Mouse (Mus musculus): ENCODE measurements at regions not wholly inside any gene's neighbourhood (a gene's known extent, or its start where the extent isn't known, plus 50 kb on each side); places are given as distances from the start of the nearest gene placed in this dataset.
A peak's percentile ranks its signal among the peaks of the same experiment; 100 is the strongest.

DNA sequence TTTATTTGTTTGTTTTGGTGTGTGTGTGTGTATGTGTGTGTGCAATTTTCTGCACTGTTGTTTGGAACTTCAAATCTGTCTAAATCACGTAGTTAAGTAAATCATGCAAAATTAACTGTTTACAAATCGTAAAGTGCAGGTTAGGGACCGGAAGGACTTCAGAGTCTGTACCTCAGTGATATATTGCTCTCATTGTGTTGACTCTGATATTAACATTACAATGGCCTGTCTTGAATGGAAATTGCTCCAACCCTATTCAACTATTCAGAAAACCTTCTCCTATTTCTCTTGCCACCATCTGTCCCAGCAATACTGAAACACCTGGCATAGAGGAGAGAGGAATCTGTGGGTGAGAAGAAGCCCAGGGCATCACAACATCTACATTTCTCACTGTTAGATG, 1624.4 kb upstream of the Slc10a2 start:
- Histone ChIP-seq H3K4me3 (ENCODE audit: low read depth, low read length) (no peak overlapping the region), H3K4me2 (replicated peaks; ENCODE audit: low read depth) (no peak overlapping the region), H3K27ac (ENCODE audit: low read depth, low read length) (no peak overlapping the region), H3K27me3 (replicated peaks; ENCODE audit: control insufficient read depth, insufficient read depth, low read length) (no peaks in the 10 kb centered on the region), H3K9me3 (ENCODE audit: control insufficient read depth) (no peaks in the 10 kb centered on the region), H3K36me3 (ENCODE audit: control insufficient read depth, insufficient read depth) (no peaks in the 10 kb centered on the region), H3K4me1 (replicated peaks; ENCODE audit: control insufficient read depth, insufficient read depth, low read length) (no peaks in the 10 kb centered on the region), H3K9ac (ENCODE audit: low read depth, low read length) (no peak overlapping the region)
- no peak for TF ChIP-seq CTCF (IDR thresholded peaks at IDR 0.05; ENCODE audit: low read depth)
- 55% methylated on average over 3 of the region's 3 CpGs for WGBS
- no peak for ATAC-seq

DNA sequence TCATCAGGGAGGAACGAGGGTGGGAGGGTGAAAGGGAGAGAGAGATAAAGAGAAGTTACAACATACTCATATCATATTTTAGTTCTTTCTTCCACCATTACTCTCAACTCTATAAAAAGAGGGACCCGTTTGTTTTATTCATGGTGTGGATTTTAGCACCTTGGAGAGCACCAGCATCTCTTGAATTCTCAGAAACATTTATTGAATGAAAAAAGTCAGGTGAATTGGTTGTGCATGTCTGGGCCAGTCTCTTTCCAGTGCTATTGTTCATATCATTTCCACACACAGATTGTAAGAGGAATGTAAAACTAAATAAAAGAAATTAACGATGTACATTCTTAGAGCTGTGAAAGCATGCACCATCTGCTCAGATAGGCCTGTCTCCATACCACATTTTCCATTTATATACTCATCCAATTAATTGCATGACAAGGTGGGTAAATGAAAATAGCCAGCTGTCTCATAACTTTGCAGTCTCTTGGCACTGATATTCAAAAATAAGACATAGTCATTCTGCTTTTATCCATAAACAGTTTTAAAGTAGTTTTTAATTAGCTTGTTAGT, 1603.8 kb upstream of the Slc10a2 start:
- Histone ChIP-seq H3K27me3 (replicated peaks; ENCODE audit: control insufficient read depth, insufficient read depth, low read length) (no peaks in the 10 kb centered on the region), H3K4me2 (replicated peaks; ENCODE audit: low read depth) (no peak overlapping the region), H3K4me3 (ENCODE audit: low read depth, low read length) (no peak overlapping the region), H3K36me3 (ENCODE audit: control insufficient read depth, insufficient read depth) (no peaks in the 10 kb centered on the region), H3K9ac (ENCODE audit: low read depth, low read length) (no peak overlapping the region), H3K9me3 (ENCODE audit: control insufficient read depth) (no peaks in the 10 kb centered on the region), H3K4me1 (replicated peaks; ENCODE audit: control insufficient read depth, insufficient read depth, low read length) (no peaks in the 10 kb centered on the region), H3K27ac (ENCODE audit: low read depth, low read length) (no peak overlapping the region)
- ATAC-seq: no peak
- WGBS: 55% methylated on average over 3 of the region's 3 CpGs
- no peak for TF ChIP-seq CTCF (IDR thresholded peaks at IDR 0.05; ENCODE audit: low read depth)

DNA sequence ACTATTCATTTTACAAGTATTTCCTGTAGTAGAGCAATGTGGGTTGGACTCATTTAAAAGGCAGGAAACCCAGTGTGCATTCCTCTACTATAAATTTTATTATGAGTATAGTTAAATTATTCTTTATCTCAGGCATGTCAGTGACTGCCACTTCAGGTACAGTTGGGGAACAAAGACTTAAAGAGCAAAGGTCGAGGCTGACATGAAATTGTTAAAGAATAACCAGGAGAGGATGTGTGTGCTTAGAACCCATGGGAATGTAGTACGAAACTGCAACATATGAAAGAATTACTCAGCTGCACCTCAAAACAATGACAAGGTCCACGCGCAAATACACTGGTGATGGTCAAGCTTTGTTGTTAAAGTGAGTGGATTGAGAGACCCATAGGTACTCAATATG, 1583.4 kb upstream of the Slc10a2 start:
- no peak overlapping the region for H3K27ac ChIP-seq (ENCODE audit: low read depth, low read length)
- H3K36me3 ChIP-seq (ENCODE audit: control insufficient read depth, insufficient read depth): no peaks in the 10 kb centered on the region
- 0 out of 2 replicates have a peak overlapping the region, but pooled peaks have one; percentile 27 for H3K4me2 ChIP-seq (replicated peaks; ENCODE audit: low read depth)
- ATAC-seq: peak; percentile 93
- WGBS: 42% methylated on average over 4 of the region's 4 CpGs
- no peak for TF ChIP-seq CTCF (IDR thresholded peaks at IDR 0.05; ENCODE audit: low read depth)
- H3K4me3 ChIP-seq (ENCODE audit: low read depth, low read length): no peak overlapping the region
- H3K9me3 ChIP-seq (ENCODE audit: control insufficient read depth): no peaks in the 10 kb centered on the region
- no peak overlapping the region for H3K9ac ChIP-seq (ENCODE audit: low read depth, low read length)
- H3K4me1 ChIP-seq (replicated peaks; ENCODE audit: control insufficient read depth, insufficient read depth, low read length): no peaks in the 10 kb centered on the region
- no peaks in the 10 kb centered on the region for H3K27me3 ChIP-seq (replicated peaks; ENCODE audit: control insufficient read depth, insufficient read depth, low read length)

DNA sequence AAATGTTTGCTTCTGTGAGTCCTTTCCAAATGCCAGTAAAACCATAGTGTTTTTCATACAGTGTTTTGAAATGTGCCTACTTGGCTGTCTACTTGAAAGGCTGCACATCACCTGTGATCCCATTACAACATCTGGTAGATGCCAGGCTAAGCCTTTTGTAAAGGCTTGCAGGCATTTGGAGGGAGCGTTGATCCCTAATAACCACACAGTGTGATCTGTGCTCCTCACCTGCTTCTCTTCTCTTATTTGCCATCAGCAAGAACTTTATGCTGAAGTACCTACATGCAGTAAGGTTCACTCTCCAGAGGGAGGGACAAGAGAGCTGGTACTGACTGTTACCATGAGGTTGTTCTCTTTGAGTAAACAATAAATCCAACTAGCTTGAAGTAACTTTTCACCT, 1553.7 kb upstream of the Slc10a2 start:
- Histone ChIP-seq H3K4me3 (ENCODE audit: low read depth, low read length) (no peak overlapping the region), H3K9ac (ENCODE audit: low read depth, low read length) (no peak overlapping the region), H3K27ac (ENCODE audit: low read depth, low read length) (no peak overlapping the region), H3K27me3 (replicated peaks; ENCODE audit: control insufficient read depth, insufficient read depth, low read length) (no peaks in the 10 kb centered on the region), H3K36me3 (ENCODE audit: control insufficient read depth, insufficient read depth) (no peaks in the 10 kb centered on the region), H3K9me3 (ENCODE audit: control insufficient read depth) (no peaks in the 10 kb centered on the region), H3K4me2 (replicated peaks; ENCODE audit: low read depth) (no peak overlapping the region), H3K4me1 (replicated peaks; ENCODE audit: control insufficient read depth, insufficient read depth, low read length) (no peaks in the 10 kb centered on the region)
- 79% methylated on average over 1 of the region's 1 CpGs for WGBS
- 0 out of 2 replicates have a peak, but pooled peaks have one; percentile 21 for TF ChIP-seq CTCF (IDR thresholded peaks at IDR 0.05; ENCODE audit: low read depth)
- no peak for ATAC-seq

DNA sequence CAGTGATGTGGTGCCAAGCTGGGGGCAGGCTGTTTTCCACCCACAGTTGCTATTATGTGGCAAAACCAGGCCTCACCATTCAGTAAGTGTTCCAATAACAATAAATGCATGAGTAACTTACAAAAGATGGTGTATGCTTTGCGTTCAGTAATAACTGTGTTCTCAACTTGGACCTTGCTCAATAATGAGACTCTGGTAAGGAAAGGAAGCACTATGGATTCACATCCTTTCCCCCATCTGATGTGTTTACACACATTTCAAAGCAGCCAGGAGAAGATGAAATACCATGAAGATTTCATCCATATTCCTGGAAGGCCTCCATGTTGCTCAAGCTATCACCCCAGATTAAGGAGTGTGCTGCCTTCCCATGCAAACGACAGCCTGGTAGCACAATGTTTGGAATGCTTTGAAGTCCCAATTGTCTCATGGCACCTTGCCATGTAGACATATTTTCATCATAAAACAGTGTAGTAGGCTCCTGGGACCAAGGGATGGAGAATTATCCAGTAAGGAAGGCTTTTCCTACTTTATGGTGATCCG, 1552.4 kb upstream of the Slc10a2 start:
- H3K4me2 ChIP-seq (replicated peaks; ENCODE audit: low read depth): no peak overlapping the region
- H3K4me3 ChIP-seq (ENCODE audit: low read depth, low read length): no peak overlapping the region
- no peak overlapping the region for H3K27ac ChIP-seq (ENCODE audit: low read depth, low read length)
- no peaks in the 10 kb centered on the region for H3K9me3 ChIP-seq (ENCODE audit: control insufficient read depth)
- H3K36me3 ChIP-seq (ENCODE audit: control insufficient read depth, insufficient read depth): no peaks in the 10 kb centered on the region
- H3K27me3 ChIP-seq (replicated peaks; ENCODE audit: control insufficient read depth, insufficient read depth, low read length): no peaks in the 10 kb centered on the region
- no peak for TF ChIP-seq CTCF (IDR thresholded peaks at IDR 0.05; ENCODE audit: low read depth)
- no peak for ATAC-seq
- no peaks in the 10 kb centered on the region for H3K4me1 ChIP-seq (replicated peaks; ENCODE audit: control insufficient read depth, insufficient read depth, low read length)
- 72% methylated on average over 3 of the region's 3 CpGs for WGBS
- no peak overlapping the region for H3K9ac ChIP-seq (ENCODE audit: low read depth, low read length)

DNA sequence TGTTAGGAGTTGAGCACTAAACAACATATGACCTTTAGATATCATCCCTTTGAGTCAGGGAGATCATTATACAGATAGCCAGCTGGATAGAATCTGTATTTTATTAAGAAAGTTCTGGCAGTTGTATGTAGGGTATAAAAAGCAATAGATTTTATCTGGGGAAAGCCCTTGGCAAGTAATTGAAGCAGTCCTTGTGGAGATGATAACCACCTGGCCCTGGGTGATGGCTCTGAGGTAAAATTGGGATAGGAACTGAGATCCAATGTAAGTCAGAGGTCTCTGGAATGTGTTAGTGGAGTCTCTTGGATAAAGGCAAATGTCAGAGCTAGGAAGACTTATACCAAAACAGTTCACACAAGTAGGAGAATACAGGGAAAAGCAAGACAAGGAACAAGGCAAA, 1547.0 kb upstream of the Slc10a2 start:
- no peaks in the 10 kb centered on the region for H3K27me3 ChIP-seq (replicated peaks; ENCODE audit: control insufficient read depth, insufficient read depth, low read length)
- H3K36me3 ChIP-seq (ENCODE audit: control insufficient read depth, insufficient read depth): no peaks in the 10 kb centered on the region
- no peaks in the 10 kb centered on the region for H3K9me3 ChIP-seq (ENCODE audit: control insufficient read depth)
- H3K27ac ChIP-seq (ENCODE audit: low read depth, low read length): no peak overlapping the region
- no peak overlapping the region for H3K4me2 ChIP-seq (replicated peaks; ENCODE audit: low read depth)
- H3K4me3 ChIP-seq (ENCODE audit: low read depth, low read length): no peak overlapping the region
- no peaks in the 10 kb centered on the region for H3K4me1 ChIP-seq (replicated peaks; ENCODE audit: control insufficient read depth, insufficient read depth, low read length)
- no peak for TF ChIP-seq CTCF (IDR thresholded peaks at IDR 0.05; ENCODE audit: low read depth)
- no peak overlapping the region for H3K9ac ChIP-seq (ENCODE audit: low read depth, low read length)
- no peak for ATAC-seq

- H3K27ac ChIP-seq (ENCODE audit: low read depth, low read length): no peak overlapping the region
- no peaks in the 10 kb centered on the region for H3K36me3 ChIP-seq (ENCODE audit: control insufficient read depth, insufficient read depth)
- H3K27me3 ChIP-seq (replicated peaks; ENCODE audit: control insufficient read depth, insufficient read depth, low read length): no peaks in the 10 kb centered on the region
- TF ChIP-seq CTCF (IDR thresholded peaks at IDR 0.05; ENCODE audit: low read depth): no peak
- H3K4me2 ChIP-seq (replicated peaks; ENCODE audit: low read depth): no peak overlapping the region
- ATAC-seq: no peak
- H3K9me3 ChIP-seq (ENCODE audit: control insufficient read depth): no peaks in the 10 kb centered on the region
- H3K4me1 ChIP-seq (replicated peaks; ENCODE audit: control insufficient read depth, insufficient read depth, low read length): no peaks in the 10 kb centered on the region
- no peak overlapping the region for H3K4me3 ChIP-seq (ENCODE audit: low read depth, low read length)
- no peak overlapping the region for H3K9ac ChIP-seq (ENCODE audit: low read depth, low read length)
Measured at GRCm38 (mm10) chr8:6648083-6648482, 1542.9 kb upstream of the Slc10a2 start.

Data from intestine, postnatal 0 days (tissue).